Mouse (Mus musculus) E14TG2a.4 (cell line): ENCODE data around the gene Cfl1.

Experiments used
- CTCF ChIP-seq: conservative IDR thresholded peaks from 2 replicates; pipeline ENCODE4 v1.5.1; 2014; ENCODE audit warnings: low read length
- NANOG ChIP-seq: IDR thresholded peaks from 2 replicates; pipeline ENCODE4 v1.6.1; 2014; ENCODE audit warnings: borderline replicate concordance, low read length, mixed read lengths
- POU5F1 ChIP-seq: IDR thresholded peaks from 2 replicates; pipeline ENCODE4 v1.6.1; 2014; ENCODE audit warnings: low read length, borderline replicate concordance

DNA sequence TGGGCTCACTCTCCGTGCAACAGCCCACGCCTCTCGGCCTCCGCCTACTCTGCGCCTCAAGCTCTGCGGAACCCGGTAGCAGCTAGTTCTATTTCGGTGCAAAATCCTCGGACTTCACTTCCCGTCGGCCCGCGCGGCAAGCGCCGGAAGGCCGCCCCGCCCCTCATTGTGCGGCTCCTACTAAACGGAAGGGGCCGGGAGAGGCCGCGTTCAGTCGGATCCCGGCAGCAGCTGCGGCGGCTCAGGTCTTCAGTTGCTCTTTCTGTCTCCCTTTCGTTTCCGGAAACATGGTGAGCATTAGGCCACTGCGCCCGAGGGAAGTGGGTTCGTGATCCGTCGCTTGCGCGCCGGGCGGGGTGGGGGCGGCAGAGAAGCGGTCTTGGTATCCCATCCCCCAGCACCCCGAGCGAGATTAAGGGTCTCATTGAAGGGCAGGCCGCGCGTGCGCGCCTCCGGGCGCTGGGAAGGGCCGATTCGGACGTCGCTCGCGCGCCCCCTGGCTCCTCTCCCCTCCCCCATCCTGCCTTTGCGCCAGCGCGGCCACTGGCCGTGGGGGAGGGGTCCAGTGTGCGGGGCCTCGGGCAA, at the start of gene Cfl1:
- TF ChIP-seq CTCF (no peak), NANOG (no peak), POU5F1 (no peak)
